10 mouse cellular contexts compared by ENCODE assay signal in genomic region chr5:96898120-96898672, GRCm38 (mm10).
A peak's percentile ranks its signal among the peaks of the same experiment; 100 is the strongest.
DNase-seq lines count a peak whose midpoint lies in the region; ATAC-seq lines count a peak whose summit lies in the region.
"Had no signal": no experiment of that assay in that cellular context is flagged by ENCODE, and none has a peak within 500 bp of the region (broad histone marks: within the 10 kb centered on the region; RNA-seq: fewer than 3 reads in every experiment).

No protein-coding gene starts in this region.

- no peak overlapping the region for H3K27ac ChIP-seq in intestine, embryonic 16.5 days (ENCODE audit: low read length)
- H3K27ac ChIP-seq in hindbrain, embryonic 11.5 days (ENCODE audit: low read depth, low read length) = no peak overlapping the region
- H3K27ac ChIP-seq: hindbrain, embryonic 15.5 days had no signal

- no peak overlapping the region for H3K9ac ChIP-seq in intestine, embryonic 16.5 days (ENCODE audit: low read depth, low read length)
- H3K9ac ChIP-seq in hindbrain, embryonic 11.5 days (ENCODE audit: low read depth, low read length) = no peak overlapping the region
- H3K9ac ChIP-seq: hindbrain, embryonic 15.5 days; limb, embryonic 15.5 days had no signal

- peak; percentile 79 for DNase-seq in layer of hippocampus, adult 9-11 months
- DNase-seq in layer of hippocampus, postnatal 10 days (ENCODE audit: low spot score in 2 of 2) = no peak
- peak; percentile 25 for DNase-seq in R1 (ENCODE audit: low read depth, low spot score)
- no peak for DNase-seq in thymus, adult 18-20 months
- DNase-seq in kidney, adult 8-10 months = no peak
- DNase-seq in hindbrain, embryonic 11.5 days (ENCODE audit: low spot score) = no peak

- no peaks in the 10 kb centered on the region for H3K27me3 ChIP-seq in intestine, embryonic 16.5 days (replicated peaks; ENCODE audit: control insufficient read depth, insufficient read depth, low read length)
- no peaks in the 10 kb centered on the region for H3K27me3 ChIP-seq in hindbrain, embryonic 11.5 days (ENCODE audit: control insufficient read depth, insufficient read depth, low read length)
- H3K27me3 ChIP-seq: hindbrain, embryonic 15.5 days; limb, embryonic 15.5 days had no signal

- no peaks in the 10 kb centered on the region for H3K9me3 ChIP-seq in intestine, embryonic 16.5 days (ENCODE audit: control insufficient read depth, low read length)
- H3K9me3 ChIP-seq in hindbrain, embryonic 11.5 days (ENCODE audit: control insufficient read depth, low read length) = no peaks in the 10 kb centered on the region
- H3K9me3 ChIP-seq: hindbrain, embryonic 15.5 days; limb, embryonic 15.5 days had no signal

- ATAC-seq in intestine, embryonic 16.5 days = peak; percentile 96
- peak; percentile 91 for ATAC-seq in megakaryocyte-erythroid progenitor cell, adult 5-6 weeks (replicated peaks; ENCODE audit: low FRiP score, low TSS enrichment, poor library complexity, severe bottlenecking)
- ATAC-seq in hindbrain, embryonic 11.5 days (ENCODE audit: low FRiP score) = no peak

- WGBS in intestine, embryonic 16.5 days = 53% methylated on average over 8 of the region's 8 CpGs
- 81% methylated on average over 8 of the region's 8 CpGs for WGBS in hindbrain, embryonic 11.5 days

- H3K4me2 ChIP-seq in intestine, embryonic 16.5 days (ENCODE audit: low read depth, low read length) = no peak overlapping the region
- H3K4me2 ChIP-seq in hindbrain, embryonic 11.5 days (replicated peaks; ENCODE audit: low read depth, low read length) = no peak overlapping the region
- H3K4me2 ChIP-seq: hindbrain, embryonic 15.5 days; limb, embryonic 15.5 days had no signal

- no peaks in the 10 kb centered on the region for H3K36me3 ChIP-seq in intestine, embryonic 16.5 days (ENCODE audit: control insufficient read depth, insufficient read depth, low read length)
- H3K36me3 ChIP-seq in hindbrain, embryonic 11.5 days (ENCODE audit: control insufficient read depth, insufficient read depth, low read length) = no peaks in the 10 kb centered on the region
- H3K36me3 ChIP-seq: hindbrain, embryonic 15.5 days; limb, embryonic 15.5 days had no signal

- no peak overlapping the region for H3K4me3 ChIP-seq in intestine, embryonic 16.5 days (ENCODE audit: low read length)
- no peak overlapping the region for H3K4me3 ChIP-seq in hindbrain, embryonic 11.5 days (ENCODE audit: low read depth, low read length)
- H3K4me3 ChIP-seq: hindbrain, embryonic 15.5 days; limb, embryonic 15.5 days had no signal

- H3K4me1 ChIP-seq in intestine, embryonic 16.5 days (ENCODE audit: control insufficient read depth, insufficient read depth, low read length) = peaks cover 4% of the 10 kb centered on the region; the same call in 1 of the 2 replicates
- H3K4me1 ChIP-seq in hindbrain, embryonic 11.5 days (replicated peaks; ENCODE audit: control insufficient read depth, insufficient read depth, low read length) = no peaks in the 10 kb centered on the region
- H3K4me1 ChIP-seq: hindbrain, embryonic 15.5 days; limb, embryonic 15.5 days had no signal

Comparison
In these comparisons a context has a peak if more than half of its experiments do, and no peak if none do; other contexts are left out.
1. DNase-seq: peak in layer of hippocampus, adult 9-11 months (single experiment) and R1 (single experiment); none in layer of hippocampus, postnatal 10 days (0 of 2), thymus, adult 18-20 months (0 of 2), kidney, adult 8-10 months (0 of 2) and hindbrain, embryonic 11.5 days (single experiment).